Mouse (Mus musculus) left cerebral cortex, postnatal 25 days (tissue): Measurements from ENCODE around the gene Bard1. TPM values are rescaled to one million over a fixed set of nuclear protein-coding genes. Genes with fewer than 3 reads are reported as not detected.
A peak's percentile ranks its signal among the peaks of the same experiment; 100 is the strongest.

Experiments used
- DNase-seq, 2 experiments: peaks; one replicate each; pipeline ENCODE4 v3.0.0; 2022; ENCODE audit warnings: low spot score in 2 of 2, mixed read lengths in 1 of 2
- intact Hi-C: fragments of 180-260 bp; cut with DNase I; formaldehyde crosslinking; loops from one replicate; pipeline ENCODE4 v1.15.1; 2025
- total RNA-seq, 2 experiments: library from RNA; stranded (reverse); gene quantifications; 2 replicates each; pipeline ENCODE4 v1.2.3; 2021

Gene Bard1
- total RNA-seq, 2 experiments from 2014 or later: 0.46 TPM

- intact Hi-C loops: no loop called here
- peak in 1 of 2 experiments; percentile 1 for DNase-seq
These were observed 46.8 kb downstream of the Bard1 start for GRCm38 (mm10) chr1:71056143-71056542.

- intact Hi-C loops: no loop called here
- no peak for DNase-seq
These were observed 47.5 kb downstream of the Bard1 start for GRCm38 (mm10) chr1:71055454-71055853.

GRCm38 (mm10) chr1:71052756-71053155 lies 50.2 kb downstream of the Bard1 start:
- no peak for DNase-seq
- intact Hi-C loops: no loop called here

- no peak for DNase-seq
- intact Hi-C loops: no loop called here
These were observed 50.7 kb downstream of the Bard1 start for GRCm38 (mm10) chr1:71052252-71052651.

GRCm38 (mm10) chr1:71045141-71045540 lies 57.8 kb downstream of the Bard1 start:
- intact Hi-C loops: no loop called here
- no peak for DNase-seq

- intact Hi-C loops: no loop called here
- DNase-seq: no peak
These were observed 59.0 kb downstream of the Bard1 start for GRCm38 (mm10) chr1:71043951-71044350.

- intact Hi-C loops: no loop called here
- no peak for DNase-seq
These were observed 65.9 kb downstream of the Bard1 start for GRCm38 (mm10) chr1:71036999-71037398.

GRCm38 (mm10) chr1:71035565-71035964 lies 67.4 kb downstream of the Bard1 start:
- intact Hi-C loops: no loop called here
- DNase-seq: no peak

- intact Hi-C loops: no loop called here
- DNase-seq: no peak
These were observed 80.2 kb downstream of the Bard1 start for GRCm38 (mm10) chr1:71022766-71023165.

- no peak for DNase-seq
- intact Hi-C loops: no loop called here
These were observed 88.6 kb downstream of the Bard1 start for GRCm38 (mm10) chr1:71014345-71014744.

GRCm38 (mm10) chr1:71005998-71006397 lies 96.9 kb downstream of the Bard1 start:
- DNase-seq: no peak
- intact Hi-C loops: no loop called here

- intact Hi-C loops: no loop called here
- DNase-seq: no peak
These were observed 98.8 kb downstream of the Bard1 start for GRCm38 (mm10) chr1:71004177-71004576.

- intact Hi-C loops: no loop called here
- no peak for DNase-seq
These were observed 99.2 kb downstream of the Bard1 start for GRCm38 (mm10) chr1:71003741-71004140.

GRCm38 (mm10) chr1:70997377-70997993 lies 105.5 kb downstream of the Bard1 start:
- peak in 1 of 2 experiments; percentile 4 for DNase-seq
- intact Hi-C loops: no loop called here

GRCm38 (mm10) chr1:70996766-70997165 lies 106.2 kb downstream of the Bard1 start:
- intact Hi-C loops: no loop called here
- DNase-seq: peak in 1 of 2 experiments; percentile 10
